Mouse (Mus musculus) neural tube, embryonic 11.5 days (tissue): ENCODE results near the gene Dnajc4. TPM values are rescaled to one million over a fixed set of nuclear protein-coding genes. Genes with fewer than 3 reads are reported as not detected.

Source experiments
- ATAC-seq: fragments of 200-750 bp; cut with Nextera tagmentation; 2 replicates; pipeline ENCODE4 v1.8.0; 2017; ENCODE audit warnings: moderate number of reproducible peaks, mild to moderate bottlenecking, moderate TSS enrichment, moderate library complexity; ENCODE audit not compliant: insufficient read depth, low FRiP score, low TSS enrichment
- DNase-seq: peaks from one replicate; pipeline ENCODE4 v3.0.0-alpha.2; 2015; ENCODE audit warnings: low spot score
- H3K27ac ChIP-seq: fragments of 300-500 bp; sonication (generic); 2 replicates; pipeline ENCODE4 v1.5.1; 2014; ENCODE audit warnings: low read depth, mild to moderate bottlenecking, low read length
- H3K27me3 ChIP-seq: fragments of 300-500 bp; sonication (generic); 2 replicates; pipeline ENCODE4 v1.6.1; 2014; ENCODE audit warnings: mild to moderate bottlenecking, low read length, mixed read lengths; ENCODE audit not compliant: control insufficient read depth, insufficient read depth
- H3K36me3 ChIP-seq: fragments of 300-500 bp; sonication (generic); 2 replicates; pipeline ENCODE4 v1.6.1; 2014; ENCODE audit warnings: mild to moderate bottlenecking, low read length, moderate library complexity, mixed read lengths; ENCODE audit not compliant: control insufficient read depth, insufficient read depth
- H3K4me1 ChIP-seq: fragments of 300-500 bp; sonication (generic); 2 replicates; pipeline ENCODE4 v1.6.1; 2014; ENCODE audit warnings: low read length, mixed read lengths; ENCODE audit not compliant: control insufficient read depth, insufficient read depth
- H3K4me2 ChIP-seq: fragments of 300-500 bp; sonication (generic); 2 replicates; pipeline ENCODE4 v1.6.1; 2014; ENCODE audit warnings: low read depth, mild to moderate bottlenecking, moderate library complexity
- H3K4me3 ChIP-seq: fragments of 300-500 bp; sonication (generic); 2 replicates; pipeline ENCODE4 v1.5.1; 2014; ENCODE audit warnings: low read depth, low read length
- H3K9ac ChIP-seq: fragments of 300-500 bp; sonication (generic); 2 replicates; pipeline ENCODE4 v1.6.1; 2014; ENCODE audit warnings: mild to moderate bottlenecking, low read length
- H3K9me3 ChIP-seq: fragments of 300-500 bp; sonication (generic); 2 replicates; pipeline ENCODE4 v1.6.1; 2016; ENCODE audit warnings: low read length; ENCODE audit not compliant: control insufficient read depth
- WGBS: fragments of 180-500 bp; shearing (Covaris S2); extraction: QIAGEN DNeasy Blood & Tissue Kit; methylation state at CpG from one replicate; pipeline ENCODE4 v1.1.7; 2014; 5-methylcytosine and 5-hydroxymethylcytosine counted together
- polyA plus RNA-seq: library from polyadenylated mRNA; unstranded; fragments of >200 nt; fragmentation: Nextera tagmentation; extraction: Ambion mirVana; gene quantifications from 2 replicates; pipeline ENCODE4 v1.2.1, GENCODE M21; 2014

Gene Dnajc4
- polyA plus RNA-seq, 1 experiment from 2014 or later = 17.3 TPM

DNA sequence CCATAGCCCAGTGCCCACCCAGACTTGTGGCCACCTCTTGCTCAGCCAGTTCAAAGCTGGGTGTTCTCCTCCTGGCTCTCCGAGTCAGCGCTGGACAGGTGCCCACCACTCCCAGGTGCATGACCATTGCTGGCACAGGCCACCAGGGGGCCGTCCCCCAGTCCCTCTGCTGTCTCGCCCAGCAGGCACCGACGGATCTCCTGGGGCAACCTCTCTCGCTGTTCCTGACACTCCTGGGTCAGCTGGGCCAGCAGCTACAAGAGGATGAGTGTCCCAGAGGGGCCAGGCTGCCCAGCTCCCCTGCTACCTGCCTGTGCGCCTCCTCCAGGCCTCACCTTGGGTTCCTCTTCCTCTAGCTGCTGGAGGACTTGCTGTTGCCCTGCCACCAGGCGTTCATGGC lies 38.3 kb downstream of the Dnajc4 start:
- ATAC-seq = no peak
- DNase-seq = no peak
- Histone ChIP-seq H3K4me1 (peaks cover 10% of the 10 kb centered on the region), H3K36me3 (0 out of 2 replicates have a peak, but pooled peaks cover 3% of the 10 kb centered on the region), H3K4me3 (no peak overlapping the region), H3K27ac (no peak overlapping the region), H3K27me3 (no peaks in the 10 kb centered on the region), H3K9me3 (no peaks in the 10 kb centered on the region), H3K9ac (no peak overlapping the region), H3K4me2 (no peak overlapping the region)
- WGBS = 60% methylated on average over 9 of the region's 9 CpGs

DNA sequence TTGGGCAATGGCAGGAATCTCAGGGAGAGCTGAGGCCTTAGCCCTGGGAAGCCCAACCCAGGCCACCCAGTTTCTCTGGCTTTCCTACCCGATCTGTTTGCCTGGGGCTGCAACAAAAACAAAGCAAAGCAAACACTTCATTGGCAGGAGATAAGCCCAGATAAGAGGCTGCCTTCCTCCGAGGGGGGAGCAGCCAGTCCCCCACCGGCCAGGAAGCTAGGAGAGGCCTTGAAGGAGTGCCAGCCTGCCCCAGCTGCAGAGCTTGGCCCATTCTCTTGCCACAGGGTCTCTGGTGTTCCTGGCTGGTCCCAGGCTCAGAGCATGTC lies 39.7 kb downstream of the Dnajc4 start:
- Histone ChIP-seq H3K36me3 (no peaks in the 10 kb centered on the region), H3K9me3 (no peaks in the 10 kb centered on the region), H3K4me2 (peak overlapping the region; percentile 81), H3K4me1 (peaks cover 10% of the 10 kb centered on the region), H3K27ac (no peak overlapping the region), H3K9ac (peak overlapping the region; percentile 86), H3K27me3 (no peaks in the 10 kb centered on the region), H3K4me3 (peak overlapping the region; percentile 63)
- 34% methylated on average over 3 of the region's 3 CpGs for WGBS
- ATAC-seq (no peak), DNase-seq (no peak)

DNA sequence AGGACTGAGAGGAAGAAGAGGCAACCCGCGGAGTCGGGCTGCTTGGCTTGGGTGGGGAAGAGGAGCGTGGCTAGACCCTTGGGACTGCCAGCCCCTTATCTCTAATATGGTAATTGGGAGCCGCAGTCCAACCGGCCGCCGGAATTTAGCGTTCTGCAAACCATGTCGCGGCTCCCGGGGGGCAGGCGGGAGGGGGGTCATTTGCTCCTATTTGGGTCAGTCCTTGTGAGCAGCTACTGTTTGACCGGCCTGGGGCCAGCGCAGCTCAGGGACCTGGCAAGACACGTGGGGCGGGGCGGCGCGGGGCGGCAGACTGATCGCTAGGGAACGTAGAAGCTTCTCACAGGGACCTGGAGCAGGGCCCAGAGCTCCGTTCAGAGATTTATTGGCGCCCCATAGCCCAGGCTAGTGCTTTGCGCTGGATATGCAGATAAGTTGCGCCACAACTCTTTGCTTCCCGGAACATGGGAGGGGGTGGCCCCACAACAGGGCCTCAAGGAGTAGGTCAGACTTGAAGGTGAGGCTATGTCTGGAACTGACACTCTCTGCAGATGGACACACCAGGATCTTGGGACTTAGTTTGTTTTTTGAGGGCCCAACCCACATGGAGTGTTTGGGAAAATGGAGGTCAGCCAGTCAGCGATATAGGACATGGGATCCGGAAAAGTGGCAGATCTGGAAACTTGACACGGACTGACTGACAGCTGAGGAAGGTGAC lies 40.2 kb downstream of the Dnajc4 start:
- Histone ChIP-seq H3K27me3 (no peaks in the 10 kb centered on the region), H3K4me1 (peaks cover 10% of the 10 kb centered on the region), H3K36me3 (no peaks in the 10 kb centered on the region), H3K4me2 (peak overlapping the region; percentile 81), H3K27ac (peak overlapping the region; percentile 97), H3K9ac (peak overlapping the region; percentile 86), H3K9me3 (no peaks in the 10 kb centered on the region), H3K4me3 (peak overlapping the region; percentile 63)
- WGBS = 4% methylated on average over 31 of the region's 31 CpGs
- ATAC-seq = peak; percentile 43
- DNase-seq = peak; percentile 56

DNA sequence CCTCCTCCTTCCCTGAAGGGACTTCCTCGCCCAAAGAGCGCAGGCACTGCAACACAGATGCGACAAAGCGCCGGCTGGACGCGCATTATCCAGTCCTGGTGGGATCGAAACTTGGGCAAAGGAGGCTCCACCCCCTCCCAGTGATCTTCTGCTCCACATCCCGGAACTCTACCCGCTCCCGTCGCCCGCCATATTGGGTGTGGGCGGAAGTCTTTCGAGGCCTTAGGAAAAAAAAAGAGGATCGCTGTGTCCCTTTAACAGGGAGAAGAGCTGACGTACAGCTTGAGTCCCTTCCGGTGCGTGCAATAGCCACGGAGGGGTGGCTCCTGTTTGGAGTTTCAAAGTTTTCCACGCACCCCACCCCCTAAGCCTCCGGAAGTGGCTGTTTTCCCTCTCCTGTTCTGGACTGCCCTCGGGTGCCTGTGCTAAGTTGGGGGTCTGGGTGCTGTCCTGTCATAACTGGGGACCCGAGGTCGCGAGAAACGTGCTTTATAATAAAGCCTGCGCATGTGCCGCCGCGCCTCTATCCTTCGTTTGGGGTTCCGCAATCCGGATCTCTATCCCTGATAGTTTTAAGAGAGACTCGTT lies 40.9 kb downstream of the Dnajc4 start:
- under 1% methylated on average over 35 of the region's 35 CpGs for WGBS
- Histone ChIP-seq H3K4me3 (peak overlapping the region; percentile 63), H3K36me3 (no peaks in the 10 kb centered on the region), H3K9me3 (no peaks in the 10 kb centered on the region), H3K27ac (peak overlapping the region; percentile 97), H3K4me2 (peak overlapping the region; percentile 81), H3K4me1 (peaks cover 10% of the 10 kb centered on the region), H3K9ac (peak overlapping the region; percentile 86), H3K27me3 (no peaks in the 10 kb centered on the region)
- ATAC-seq = peak; percentile 74
- DNase-seq = peak; percentile 94

- Histone ChIP-seq H3K9ac (peak overlapping the region; percentile 86), H3K27ac (peak overlapping the region; percentile 97), H3K4me3 (peak overlapping the region; percentile 63), H3K9me3 (no peaks in the 10 kb centered on the region), H3K36me3 (no peaks in the 10 kb centered on the region), H3K4me2 (peak overlapping the region; percentile 81), H3K4me1 (peaks cover 10% of the 10 kb centered on the region), H3K27me3 (no peaks in the 10 kb centered on the region)
- DNase-seq (peak; percentile 72), ATAC-seq (peak; percentile 61)
- 0% methylated on average over 28 of the region's 28 CpGs for WGBS
Observed at GRCm38 (mm10) chr19:6950613-6951153, 41.7 kb downstream of the Dnajc4 start.

GRCm38 (mm10) chr19:6949951-6950350 lies 42.4 kb downstream of the Dnajc4 start:
- DNase-seq = no peak
- Histone ChIP-seq H3K27me3 (no peaks in the 10 kb centered on the region), H3K4me3 (peak overlapping the region; percentile 63), H3K4me2 (peak overlapping the region; percentile 81), H3K4me1 (peaks cover 10% of the 10 kb centered on the region), H3K9me3 (no peaks in the 10 kb centered on the region), H3K27ac (peak overlapping the region; percentile 97; the same call in 1 of the 2 replicates), H3K9ac (peak overlapping the region; percentile 86), H3K36me3 (no peaks in the 10 kb centered on the region)
- WGBS = 54% methylated on average over 5 of the region's 5 CpGs
- no peak for ATAC-seq

GRCm38 (mm10) chr19:6949532-6949931 lies 42.8 kb downstream of the Dnajc4 start:
- ATAC-seq (no peak), DNase-seq (no peak)
- Histone ChIP-seq H3K4me3 (no peak overlapping the region), H3K36me3 (no peaks in the 10 kb centered on the region), H3K9ac (no peak overlapping the region), H3K9me3 (no peaks in the 10 kb centered on the region), H3K4me1 (peaks cover 10% of the 10 kb centered on the region), H3K4me2 (no peak overlapping the region), H3K27me3 (no peaks in the 10 kb centered on the region), H3K27ac (no peak overlapping the region)
- WGBS = 88% methylated on average over 5 of the region's 5 CpGs

DNA sequence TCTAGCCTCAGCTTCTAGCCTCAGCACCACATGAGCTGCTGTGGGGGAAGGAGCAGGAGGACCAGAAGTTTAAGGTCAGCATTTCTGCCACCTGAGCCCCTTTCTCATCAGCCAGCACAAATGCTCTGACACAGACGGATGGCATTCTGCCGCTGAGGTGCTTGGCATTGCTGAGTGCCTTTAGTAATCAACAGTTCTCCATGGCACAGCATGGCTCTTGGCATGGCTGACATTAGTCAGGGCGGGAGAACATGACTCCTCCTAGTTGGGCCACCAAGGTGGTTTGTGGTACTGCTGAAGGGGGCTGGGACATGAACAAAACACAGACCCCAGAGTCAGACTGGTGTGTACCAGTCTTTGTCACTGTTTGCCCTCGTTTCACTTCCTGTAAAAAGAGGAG lies 44.2 kb downstream of the Dnajc4 start:
- whole genome bisulfite sequencing = 78% methylated on average over 4 of the region's 4 CpGs
- Histone ChIP-seq H3K9me3 (no peaks in the 10 kb centered on the region), H3K4me1 (peaks cover 10% of the 10 kb centered on the region), H3K27ac (no peak overlapping the region), H3K27me3 (no peaks in the 10 kb centered on the region), H3K4me2 (no peak overlapping the region), H3K9ac (no peak overlapping the region), H3K36me3 (no peaks in the 10 kb centered on the region), H3K4me3 (no peak overlapping the region)
- no peak for ATAC-seq
- no peak for DNase-seq

DNA sequence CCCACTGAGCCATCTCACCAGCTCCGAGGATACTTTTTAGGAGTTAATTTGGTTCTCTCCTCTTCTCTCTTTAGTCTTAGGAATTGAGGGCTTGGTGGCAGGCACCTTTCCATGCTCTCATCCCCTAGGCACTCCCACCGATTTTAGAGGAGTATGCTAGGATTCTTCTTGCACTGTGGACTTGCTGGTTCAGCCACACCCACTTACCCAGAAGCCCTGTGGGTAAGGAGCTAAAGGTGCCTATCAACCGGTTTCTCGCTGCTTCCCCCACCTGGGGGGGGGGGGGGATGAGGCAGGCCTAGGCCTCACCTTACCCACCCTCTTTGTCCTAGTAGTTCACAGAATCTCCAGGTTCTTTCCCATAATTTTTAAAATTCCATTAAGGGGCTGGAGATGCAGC lies 44.6 kb downstream of the Dnajc4 start:
- WGBS = 64% methylated on average over 4 of the region's 4 CpGs
- Histone ChIP-seq H3K4me2 (no peak overlapping the region), H3K4me3 (no peak overlapping the region), H3K36me3 (no peaks in the 10 kb centered on the region), H3K9me3 (no peaks in the 10 kb centered on the region), H3K9ac (no peak overlapping the region), H3K27me3 (no peaks in the 10 kb centered on the region), H3K27ac (no peak overlapping the region), H3K4me1 (peaks cover 11% of the 10 kb centered on the region)
- DNase-seq (no peak), ATAC-seq (no peak)
